Mouse (Mus musculus) liver, adult 2 months (tissue): ENCODE results near the gene Gga1. TPM values are rescaled to one million over a fixed set of nuclear protein-coding genes. Genes with fewer than 3 reads are reported as not detected.

Experiments used
- DNase-seq: peaks from one replicate; pipeline ENCODE4 v3.0.0-alpha.2; 2011; ENCODE audit warnings: low read depth, low spot score; ENCODE audit errors: extremely low read depth
- H3K27ac ChIP-seq: fragments of 200-500 bp; replicated peaks from 2 replicates; pipeline ENCODE4 v1.5.1; 2012; ENCODE audit warnings: low read depth, mild to moderate bottlenecking, control low read depth, inconsistent platforms, low read length; ENCODE audit not compliant: insufficient read depth
- H3K27me3 ChIP-seq: fragments of 200-500 bp; 2 replicates; pipeline ENCODE4 v1.6.1; 2012; ENCODE audit warnings: mild to moderate bottlenecking, moderate library complexity, low read length, inconsistent platforms; ENCODE audit not compliant: control insufficient read depth, insufficient read depth
- H3K36me3 ChIP-seq: fragments of 200-500 bp; 2 replicates; pipeline ENCODE4 v1.6.1; 2012; ENCODE audit warnings: low read length, inconsistent platforms; ENCODE audit not compliant: control insufficient read depth, insufficient read depth
- H3K4me1 ChIP-seq: fragments of 200-500 bp; 2 replicates; pipeline ENCODE4 v1.6.1; 2011; ENCODE audit warnings: low read length; ENCODE audit not compliant: control insufficient read depth, insufficient read depth
- H3K4me3 ChIP-seq: fragments of 200-500 bp; 2 replicates; pipeline ENCODE4 v1.5.1; 2011; ENCODE audit warnings: low read depth, mild to moderate bottlenecking, control low read depth, low read length, moderate library complexity; ENCODE audit not compliant: insufficient read depth
- H3K79me2 ChIP-seq: fragments of 200-500 bp; 2 replicates; pipeline ENCODE4 v1.6.1; 2012; ENCODE audit warnings: inconsistent platforms, mild to moderate bottlenecking, low read length, moderate library complexity; ENCODE audit not compliant: control insufficient read depth, insufficient read depth
- H3K9ac ChIP-seq: fragments of 200-500 bp; 2 replicates; pipeline ENCODE4 v1.6.1; 2012; ENCODE audit warnings: low read depth, mild to moderate bottlenecking, control low read depth, inconsistent platforms, low read length
- CTCF ChIP-seq: fragments of 200-500 bp; IDR thresholded peaks from 2 replicates; pipeline ENCODE4 v1.5.1; 2011; ENCODE audit warnings: low read depth, low read length, control low read depth
- POLR2A ChIP-seq: fragments of 200-500 bp; IDR thresholded peaks from 2 replicates; pipeline ENCODE4 v1.6.1; 2011; ENCODE audit warnings: low read length, control low read depth; ENCODE audit not compliant: insufficient read depth; ENCODE audit errors: extremely low read depth
- WGBS: fragments of 180-500 bp; shearing (Covaris S2); methylation state at CpG from one replicate; pipeline ENCODE4 v1.1.7; 2018; 5-methylcytosine and 5-hydroxymethylcytosine counted together
- polyA plus RNA-seq: library from polyadenylated mRNA; depleted of rRNA; stranded (reverse); fragments of >200 nt; gene quantifications from 2 replicates; pipeline ENCODE4 v1.2.3, GENCODE M21; 2012
- total RNA-seq: library from RNA; depleted of rRNA; stranded (reverse); fragments of >200 nt; gene quantifications from 2 replicates; pipeline ENCODE4 v1.2.3, GENCODE M21; 2014

Gga1 gene
- total and polyA plus RNA-seq, 2 experiments, result 4.4 to 42.7 TPM

DNA sequence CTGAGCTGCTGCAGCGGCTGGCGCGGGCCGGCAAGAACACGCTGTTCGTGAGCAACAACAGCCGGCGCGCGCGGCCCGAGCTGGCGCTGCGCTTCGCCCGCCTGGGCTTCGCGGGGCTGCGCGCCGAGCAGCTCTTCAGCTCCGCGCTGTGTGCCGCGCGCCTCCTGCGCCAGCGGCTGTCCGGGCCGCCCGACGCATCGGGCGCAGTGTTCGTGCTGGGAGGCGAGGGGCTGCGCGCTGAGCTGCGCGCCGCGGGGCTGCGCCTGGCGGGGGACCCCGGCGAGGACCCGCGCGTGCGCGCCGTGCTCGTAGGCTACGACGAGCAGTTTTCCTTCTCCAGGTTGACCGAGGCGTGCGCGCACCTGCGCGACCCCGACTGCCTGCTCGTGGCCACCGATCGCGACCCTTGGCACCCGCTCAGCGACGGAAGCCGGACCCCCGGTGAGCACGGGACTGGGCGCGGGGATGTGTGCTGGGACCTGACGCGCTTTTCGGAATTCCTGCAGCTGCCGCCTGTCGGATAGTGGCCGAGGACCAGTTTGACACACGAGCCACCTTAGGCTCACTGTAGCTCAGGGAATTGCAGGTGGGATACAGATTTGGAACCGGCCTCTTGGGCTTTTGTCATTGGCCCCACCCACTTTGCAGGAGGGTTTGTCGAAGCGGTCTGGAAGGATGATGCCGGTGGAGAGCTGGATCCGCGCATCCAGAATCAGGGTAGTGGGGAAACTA is 37.3 kb downstream of the Gga1 start:
- Histone ChIP-seq H3K4me1 (peaks cover 5% of the 10 kb centered on the region; the same call in 1 of the 2 replicates), H3K9ac (peak overlapping the region; percentile 54), H3K27ac (no peak overlapping the region), H3K36me3 (no peaks in the 10 kb centered on the region), H3K79me2 (no peaks in the 10 kb centered on the region), H3K27me3 (0 out of 2 replicates have a peak, but pooled peaks cover 5% of the 10 kb centered on the region), H3K4me3 (peak overlapping the region; percentile 49; the same call in 1 of the 2 replicates)
- DNase-seq, result no peak
- 4% methylated on average over 87 of the region's 87 CpGs for WGBS
- TF ChIP-seq CTCF (no peak), POLR2A (no peak)

DNA sequence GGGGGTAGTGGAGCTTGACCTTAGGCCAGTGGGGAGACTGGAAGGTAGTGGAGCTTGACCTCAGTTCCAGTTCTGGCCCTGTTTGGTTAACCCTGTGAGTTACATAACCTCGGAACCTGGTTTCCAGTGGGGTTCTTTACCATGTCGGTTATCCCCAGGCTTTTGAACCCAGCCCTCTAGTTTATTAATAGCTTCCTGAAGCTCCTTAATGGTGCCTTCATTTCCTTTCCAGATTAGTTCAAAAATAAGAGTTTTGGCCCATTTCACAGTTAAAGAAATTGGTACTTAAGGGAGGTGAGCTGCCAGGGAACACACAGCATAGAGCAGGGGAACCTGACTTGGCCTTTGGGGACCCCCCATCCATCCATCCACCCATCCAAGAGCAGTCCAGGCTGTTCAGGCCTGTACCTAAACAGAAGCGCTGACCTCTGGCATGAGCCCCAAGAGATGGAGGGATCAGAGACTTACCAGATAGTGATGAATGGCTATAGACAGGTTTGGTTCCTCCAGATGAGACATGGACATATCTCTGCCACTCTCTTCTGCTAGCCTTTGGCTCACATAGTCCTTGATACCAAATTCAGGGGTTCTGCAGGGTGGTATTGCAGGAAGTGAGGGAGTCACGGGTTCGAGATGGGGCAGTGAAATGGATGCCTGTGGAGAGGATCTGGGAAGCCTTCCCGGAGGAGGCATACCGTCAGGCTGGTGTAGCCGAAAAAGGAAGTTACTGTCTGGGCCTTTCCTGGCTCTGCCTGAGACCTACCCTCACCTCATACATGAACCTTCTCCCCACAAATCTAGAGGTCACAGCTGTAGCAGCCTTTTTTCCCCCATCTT is 38.1 kb downstream of the Gga1 start:
- Histone ChIP-seq H3K27ac (no peak overlapping the region), H3K4me3 (no peak overlapping the region), H3K27me3 (0 out of 2 replicates have a peak, but pooled peaks cover 5% of the 10 kb centered on the region), H3K4me1 (peaks cover 5% of the 10 kb centered on the region; the same call in 1 of the 2 replicates), H3K36me3 (no peaks in the 10 kb centered on the region), H3K9ac (no peak overlapping the region), H3K79me2 (no peaks in the 10 kb centered on the region)
- DNase-seq, result peak; percentile 41
- TF ChIP-seq POLR2A (no peak), CTCF (no peak)
- WGBS, result 51% methylated on average over 8 of the region's 8 CpGs

DNA sequence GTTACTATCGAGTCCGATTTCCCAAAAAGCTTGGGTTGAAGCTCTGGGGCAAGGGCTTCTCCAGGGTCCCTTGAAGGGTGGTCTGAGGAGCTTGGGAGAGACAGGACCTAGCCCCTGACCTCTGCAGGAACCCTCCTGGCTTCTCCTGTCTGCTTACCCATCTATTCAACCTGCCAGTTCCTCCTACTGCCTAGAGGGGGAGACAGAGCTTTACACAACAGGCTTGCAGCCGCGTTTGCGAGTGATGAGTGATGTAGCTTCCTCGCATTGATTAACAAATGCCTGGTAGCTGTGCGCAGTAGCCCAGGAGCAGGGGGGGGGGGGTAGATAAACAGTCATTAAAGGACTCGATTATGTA is 38.6 kb downstream of the Gga1 start:
- Histone ChIP-seq H3K9ac (no peak overlapping the region), H3K79me2 (no peaks in the 10 kb centered on the region), H3K36me3 (no peaks in the 10 kb centered on the region), H3K27ac (no peak overlapping the region), H3K4me1 (peaks cover 5% of the 10 kb centered on the region; the same call in 1 of the 2 replicates), H3K27me3 (0 out of 2 replicates have a peak, but pooled peaks cover 5% of the 10 kb centered on the region), H3K4me3 (no peak overlapping the region)
- 7% methylated on average over 8 of the region's 8 CpGs for WGBS
- DNase-seq, result peak; percentile 64
- peak; percentile 87 for TF ChIP-seq CTCF
- TF ChIP-seq POLR2A, result no peak

DNA sequence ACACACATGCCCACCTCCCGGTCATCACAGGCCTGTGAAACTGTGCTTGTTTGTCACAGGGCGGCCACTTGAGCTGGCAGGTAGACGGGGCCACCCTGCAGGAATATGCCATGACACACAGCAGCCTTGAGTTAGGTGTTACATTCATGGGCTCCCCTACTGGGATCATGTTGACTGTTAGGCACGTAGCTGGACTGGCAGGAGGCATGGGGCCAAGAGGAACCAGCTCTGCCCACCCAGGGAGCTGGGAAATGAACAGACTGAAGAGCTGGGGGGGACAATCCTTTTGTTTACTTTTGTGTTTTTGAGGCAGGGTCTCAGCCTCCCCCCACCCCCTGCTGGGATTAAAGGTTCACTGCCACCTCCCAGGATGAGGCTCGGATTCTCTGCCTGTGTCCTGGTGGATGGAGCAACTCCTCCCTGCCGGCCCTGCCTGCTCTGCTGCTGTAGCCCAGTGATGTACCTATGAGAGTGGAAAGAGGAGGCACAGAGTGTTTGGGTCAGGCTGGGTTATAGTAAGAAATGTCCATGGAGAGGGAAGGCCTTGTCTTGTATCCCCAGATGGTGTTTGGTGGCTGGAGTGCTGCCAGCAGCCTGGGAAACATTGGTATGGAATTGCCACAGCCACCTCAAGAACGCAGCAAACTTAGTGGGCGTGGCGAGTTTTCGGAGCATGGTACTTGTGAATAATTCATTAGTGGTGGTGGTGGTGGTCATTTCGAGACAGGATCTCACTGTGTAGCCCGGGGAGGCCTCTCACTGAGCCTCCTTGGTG is 39.2 kb downstream of the Gga1 start:
- H3K9ac ChIP-seq, result no peak overlapping the region
- H3K27me3 ChIP-seq, result 0 out of 2 replicates have a peak, but pooled peaks cover 5% of the 10 kb centered on the region
- no peak overlapping the region for H3K4me3 ChIP-seq
- WGBS, result 89% methylated on average over 12 of the region's 12 CpGs
- H3K27ac ChIP-seq, result no peak overlapping the region
- TF ChIP-seq CTCF (no peak), POLR2A (no peak)
- H3K4me1 ChIP-seq, result peaks cover 5% of the 10 kb centered on the region; the same call in 1 of the 2 replicates
- no peak for DNase-seq
- H3K36me3 ChIP-seq, result no peaks in the 10 kb centered on the region
- H3K79me2 ChIP-seq, result no peaks in the 10 kb centered on the region

DNA sequence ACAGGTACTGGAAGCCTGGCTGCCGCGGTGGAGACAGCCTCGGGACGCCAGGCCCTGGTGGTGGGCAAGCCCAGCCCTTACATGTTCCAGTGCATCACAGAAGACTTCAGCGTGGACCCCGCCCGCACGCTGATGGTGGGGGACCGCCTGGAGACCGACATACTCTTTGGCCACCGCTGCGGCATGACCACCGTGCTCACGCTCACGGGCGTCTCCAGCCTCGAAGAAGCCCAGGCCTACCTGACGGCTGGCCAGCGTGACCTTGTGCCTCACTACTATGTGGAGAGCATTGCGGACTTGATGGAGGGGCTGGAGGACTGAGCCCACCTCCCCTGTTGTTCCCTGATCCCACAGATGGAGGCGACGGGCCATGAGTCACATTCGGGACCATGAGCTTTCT is 41.1 kb downstream of the Gga1 start:
- Histone ChIP-seq H3K36me3 (no peaks in the 10 kb centered on the region), H3K27me3 (0 out of 2 replicates have a peak, but pooled peaks cover 5% of the 10 kb centered on the region), H3K79me2 (no peaks in the 10 kb centered on the region), H3K9ac (no peak overlapping the region), H3K4me1 (peaks cover 5% of the 10 kb centered on the region; the same call in 1 of the 2 replicates), H3K27ac (no peak overlapping the region), H3K4me3 (no peak overlapping the region)
- no peak for TF ChIP-seq POLR2A
- TF ChIP-seq CTCF, result no peak
- DNase-seq, result no peak
- WGBS, result 97% methylated on average over 23 of the region's 23 CpGs
